Mouse (Mus musculus) gastrocnemius, postnatal 4 days (tissue): ENCODE measurements around the gene Arfip1. TPM values are rescaled to one million over a fixed set of nuclear protein-coding genes. Genes with fewer than 3 reads are reported as not detected.

Experiments
- DNase-seq, 2 experiments: peaks; one replicate each; pipeline ENCODE4 v3.0.0; 2021 to 2022; ENCODE audit warnings: low spot score in 2 of 2, mixed read lengths in 2 of 2
- total RNA-seq, 2 experiments: library from RNA; stranded (reverse); gene quantifications; 2 replicates each; pipeline ENCODE4 v1.2.3; 2021

Arfip1 gene
- total RNA-seq, 2 experiments from 2014 or later: 32.3 to 40.5 TPM

DNA sequence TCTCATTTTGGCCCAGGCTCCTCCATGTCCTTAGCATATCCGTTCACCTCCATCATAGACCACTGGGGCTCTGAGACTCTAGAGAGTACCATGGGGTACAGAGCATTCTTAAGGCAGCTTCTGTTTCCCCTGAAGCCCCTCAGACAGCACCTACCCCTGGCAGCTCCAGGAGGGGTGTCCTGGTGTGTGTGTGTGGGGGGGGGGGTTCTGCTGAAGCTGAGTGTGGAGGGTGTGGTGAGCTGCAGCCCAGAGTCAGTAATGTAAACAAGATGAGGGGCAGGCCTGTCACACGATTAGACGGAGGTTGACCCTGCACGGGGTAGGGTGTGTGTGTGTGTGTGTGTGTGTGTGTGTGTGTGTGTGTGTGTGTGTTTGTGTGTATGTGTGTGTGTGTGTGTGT, 120.7 kb downstream of the Arfip1 start:
- no peak for DNase-seq

DNA sequence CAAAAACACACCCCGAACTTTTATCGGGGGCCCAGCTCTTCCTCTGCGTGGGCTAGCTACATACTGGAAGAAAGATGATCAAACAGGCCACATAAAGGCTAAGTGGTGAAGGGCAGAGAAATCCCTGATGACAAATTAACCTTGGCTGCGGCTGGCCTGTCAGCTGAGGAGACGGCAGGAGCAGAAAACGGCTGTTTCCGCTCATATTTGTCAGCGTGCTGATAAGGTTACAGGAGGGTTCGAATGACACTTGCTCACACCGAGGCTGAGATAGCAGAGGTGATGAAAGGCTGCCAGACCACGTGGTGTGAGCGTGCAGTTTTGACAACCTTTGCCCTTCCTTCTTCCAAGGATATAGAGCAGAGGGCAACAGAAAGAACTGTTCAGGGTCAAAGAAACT, 121.5 kb downstream of the Arfip1 start:
- no peak for DNase-seq

DNA sequence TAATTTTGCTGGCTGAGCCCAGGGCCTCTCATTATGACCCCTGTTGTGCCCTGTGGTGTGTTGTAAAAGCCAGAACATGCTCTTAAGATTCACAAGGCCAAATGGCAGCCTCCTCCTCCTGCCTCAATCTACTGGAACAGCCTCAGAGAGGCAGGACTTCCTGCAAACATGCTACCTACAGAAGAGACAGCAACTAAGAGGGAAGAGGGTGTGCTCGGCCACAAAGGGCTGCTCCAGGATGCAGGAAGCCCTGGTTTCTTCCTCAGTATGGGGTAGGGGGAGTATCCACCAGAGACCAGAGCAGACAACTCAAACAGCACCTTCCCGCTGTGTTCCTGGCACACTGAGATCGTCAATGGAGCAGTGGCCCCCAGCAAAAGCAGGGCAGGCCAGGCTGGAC, 121.9 kb downstream of the Arfip1 start:
- no peak for DNase-seq

DNA sequence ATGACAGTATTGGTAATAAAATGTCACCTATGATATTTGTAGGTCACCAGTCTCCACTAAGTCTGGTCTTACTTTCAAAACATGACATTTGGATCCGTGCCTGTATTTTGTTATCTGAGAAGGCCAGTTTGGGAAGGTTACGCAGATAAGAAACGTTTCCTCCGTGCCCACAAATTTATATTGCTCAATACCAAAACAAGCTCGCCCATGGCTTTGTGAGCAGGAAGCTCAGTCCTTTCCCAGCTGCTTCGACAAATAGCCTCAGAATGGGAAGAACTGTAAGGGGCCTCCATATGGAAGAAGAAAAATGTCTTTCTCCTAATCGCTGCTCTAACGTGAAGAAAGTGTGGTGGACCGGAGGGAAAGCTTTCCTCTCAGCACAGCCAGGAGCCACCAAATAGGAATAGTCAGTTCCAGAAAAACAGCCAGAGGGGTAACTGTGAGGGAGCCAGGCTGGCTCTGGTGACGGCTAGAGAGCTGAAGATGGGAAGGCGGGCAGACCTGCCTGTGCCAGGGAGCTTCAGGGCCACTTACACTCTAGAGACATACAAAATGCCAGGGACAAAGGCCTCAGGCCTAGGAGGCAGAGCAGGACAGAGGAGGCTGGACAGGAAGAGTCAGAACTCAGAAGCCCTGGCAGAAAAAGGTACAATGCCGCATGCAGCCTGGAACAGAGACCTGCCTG, 126.5 kb downstream of the Arfip1 start:
- DNase-seq: no peak

DNA sequence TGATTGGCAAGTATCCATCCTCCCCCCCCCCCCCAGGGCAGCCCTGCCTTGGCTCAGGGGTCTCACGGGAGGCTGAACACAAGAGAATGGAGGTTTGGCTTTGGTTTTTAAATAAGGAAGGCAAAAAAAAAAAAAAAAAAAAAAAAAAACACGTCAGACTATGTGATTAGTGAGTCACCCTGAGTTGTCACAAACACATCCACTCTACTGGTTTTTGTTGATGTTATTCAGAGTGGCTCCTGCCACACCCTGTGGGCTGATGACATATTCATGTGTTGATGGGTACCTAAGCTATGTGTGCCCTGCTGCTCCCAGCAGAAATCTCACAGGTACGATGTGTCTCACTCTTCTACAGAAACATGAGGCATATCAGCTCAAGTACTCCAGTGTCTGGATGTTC, 131.8 kb downstream of the Arfip1 start:
- no peak for DNase-seq

DNA sequence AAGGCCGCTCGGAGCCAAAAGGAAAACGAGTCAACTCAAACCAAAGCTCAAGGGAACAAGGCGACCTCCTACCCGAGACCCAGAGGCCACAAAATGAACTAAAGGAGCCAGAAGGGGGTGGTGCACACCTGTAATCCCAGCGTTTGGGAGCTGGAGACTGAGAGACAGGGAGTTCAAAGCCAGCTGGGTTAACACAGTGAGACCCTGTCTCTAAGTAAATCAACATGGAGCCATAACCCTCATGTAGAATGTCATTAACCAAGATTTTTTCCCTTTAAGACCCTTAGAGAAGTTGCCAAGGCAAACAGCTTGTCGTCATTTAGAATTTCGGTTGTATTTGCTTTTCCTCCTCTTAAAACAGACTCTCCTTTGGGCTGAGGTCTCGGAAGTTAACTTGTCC, 133.4 kb downstream of the Arfip1 start:
- DNase-seq: no peak

DNA sequence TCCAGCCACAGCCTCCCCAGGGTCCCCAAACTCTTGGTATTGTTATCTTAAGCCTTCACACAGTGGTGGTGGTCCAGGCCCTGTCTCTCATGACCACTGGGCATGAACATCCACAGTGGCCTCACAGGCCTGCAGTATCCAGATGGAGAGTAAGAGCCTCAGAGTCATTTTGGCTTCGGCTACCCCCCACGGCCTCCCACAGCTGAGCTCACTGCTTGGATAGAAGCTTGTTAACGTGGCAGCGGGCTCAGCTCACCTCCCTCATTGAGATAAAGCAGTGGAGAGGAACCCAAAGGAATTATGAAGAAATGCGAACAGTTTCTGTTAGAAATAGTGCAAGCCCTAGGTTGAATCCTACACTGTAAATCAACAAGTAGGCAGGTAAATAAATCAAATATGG, 134.6 kb downstream of the Arfip1 start:
- DNase-seq: no peak

Other genes starting within 250 kb of the Arfip1 start
- 1 to 10 TPM; 3.3 to 4.5 TPM for gene Fhdc1, start 102.2 kb downstream of the Arfip1 start, total RNA-seq
- 10 to 100 TPM; 15.5 to 19.9 TPM for gene Tigd4, start 10.9 kb upstream of the Arfip1 start, total RNA-seq
- gene Tmem154, start 83.6 kb upstream of the Arfip1 start, total RNA-seq: 1 to 10 TPM; 2.0 TPM
- 10 to 100 TPM; 41.8 to 49.6 TPM for gene Fbxw7, start 232.6 kb upstream of the Arfip1 start, total RNA-seq